Mouse (Mus musculus) ES-Bruce4 (cell line): ENCODE measurements at regions not wholly inside any gene's neighbourhood (a gene's known extent, or its start where the extent isn't known, plus 50 kb on each side); places are given as distances from the start of the nearest gene placed in this dataset.

Experiments
- CTCF ChIP-seq: IDR thresholded peaks from one replicate; pipeline ENCODE4 v1.8.1; 2011; ENCODE audit warnings: low read depth, low read length
- EP300 ChIP-seq: IDR thresholded peaks from 2 replicates; pipeline ENCODE4 v1.6.1; 2011; ENCODE audit warnings: low read depth, low read length; ENCODE audit not compliant: insufficient read depth

DNA sequence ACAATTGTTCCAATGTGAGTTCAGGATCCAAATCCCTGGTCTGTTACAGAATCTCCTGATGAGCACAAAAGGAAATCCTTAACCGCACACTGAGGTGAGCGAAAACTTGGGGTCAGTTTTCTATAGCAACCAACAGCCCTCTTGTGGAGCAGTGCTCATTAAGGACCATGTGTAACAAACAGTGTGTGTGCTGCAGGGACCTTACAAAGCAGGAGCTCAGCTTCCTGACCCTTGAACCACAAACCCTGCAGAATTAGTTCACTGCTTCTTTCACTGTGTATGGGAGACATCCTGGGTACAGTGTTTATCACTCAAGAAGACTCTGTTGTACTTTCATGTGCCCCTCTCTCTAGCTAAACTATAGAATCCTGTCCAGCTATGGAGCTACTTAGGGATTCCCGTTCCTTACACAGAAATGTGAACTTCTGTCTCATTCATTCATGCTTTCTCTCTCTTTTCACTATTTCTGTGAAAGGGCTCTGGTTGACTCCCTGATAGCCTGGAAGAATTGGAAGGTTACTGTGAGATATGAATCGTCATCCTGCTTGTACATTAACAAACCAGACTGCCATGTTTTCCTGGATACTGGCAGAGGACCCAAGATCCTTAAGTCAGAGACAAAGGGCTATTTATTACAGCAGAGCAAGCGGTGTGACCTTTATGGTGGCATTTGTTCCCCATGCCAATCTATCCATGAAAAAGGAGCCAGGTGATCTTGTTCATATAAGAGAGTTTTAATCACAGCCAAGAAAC lies 100.5 kb upstream of the Pde3a start:
- TF ChIP-seq CTCF = no peak
- no peak for TF ChIP-seq EP300
